Mouse (Mus musculus) heart, adult 2 months (tissue): Measurements from ENCODE around the gene Olfr974.

Source experiments
- CTCF ChIP-seq: fragments of 200-600 bp; IDR thresholded peaks from 2 replicates; pipeline ENCODE4 v1.8.1; 2022; ENCODE audit warnings: antibody characterized with exemption, mild to moderate bottlenecking, moderate library complexity
- EP300 ChIP-seq: fragments of 200-500 bp; IDR thresholded peaks from 2 replicates; pipeline ENCODE4 v1.6.1; 2011; ENCODE audit warnings: low read depth, low read length, control low read depth; ENCODE audit not compliant: insufficient read depth

DNA sequence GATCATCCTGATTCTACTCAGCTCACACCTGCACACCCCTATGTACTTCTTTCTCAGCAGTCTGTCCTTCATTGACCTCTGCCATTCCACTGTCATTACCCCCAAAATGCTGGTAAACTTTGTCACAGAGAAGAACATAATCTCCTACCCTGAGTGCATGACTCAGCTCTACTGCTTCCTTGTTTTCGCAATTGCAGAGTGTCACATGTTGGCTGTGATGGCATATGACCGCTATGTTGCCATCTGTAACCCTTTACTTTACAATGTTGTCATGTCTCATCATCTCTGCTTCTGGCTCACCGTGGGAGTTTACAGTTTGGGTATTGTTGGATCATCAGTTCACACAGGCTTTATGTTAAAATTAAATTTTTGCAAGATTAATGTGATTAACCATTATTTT lies 27.4 kb upstream of the Olfr974 start:
- no peak for TF ChIP-seq CTCF
- no peak for TF ChIP-seq EP300
